Comparison of ENCODE assay signal across 14 mouse cellular contexts in the genomic region with DNA sequence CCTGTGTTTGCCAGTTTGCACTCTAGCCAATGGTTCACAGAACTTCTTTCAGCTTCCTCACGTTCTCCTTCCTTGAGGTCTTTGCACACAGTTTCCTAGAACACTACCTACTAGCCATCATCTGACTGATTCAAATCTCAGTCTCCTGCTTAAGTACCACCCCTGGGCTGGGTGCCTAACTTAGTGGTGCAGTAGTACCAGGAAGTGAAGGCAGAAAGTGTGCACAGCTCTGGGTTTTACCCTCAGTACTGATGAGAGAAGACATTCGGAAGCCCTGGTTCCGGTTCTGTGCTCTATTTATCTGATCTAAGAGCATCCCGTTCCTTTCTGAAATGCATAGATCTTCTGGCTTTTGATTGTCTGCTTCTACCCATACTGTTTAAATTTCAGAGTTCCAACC.
"Had no signal": no experiment of that assay in that cellular context is flagged by ENCODE, and none has a peak within 500 bp of the region (broad histone marks: within the 10 kb centered on the region; RNA-seq: fewer than 3 reads in every experiment).

No protein-coding gene starts in this region.

- DNase-seq: kidney, postnatal 14 days; left cerebral cortex, postnatal 4 days; lung, embryonic 14.5 days; lung, postnatal 10 days; lung, postnatal 4 days; midbrain, embryonic 14.5 days; right cerebral cortex, adult 18-20 months; right cerebral cortex, postnatal 25 days; thymus, postnatal 36 days had no signal

- H3K36me3 ChIP-seq: kidney, embryonic 15.5 days; liver, embryonic 12.5 days; midbrain, embryonic 10.5 days; neural tube, embryonic 15.5 days had no signal

- H3K9ac ChIP-seq: kidney, embryonic 15.5 days; liver, embryonic 12.5 days; lung, embryonic 14.5 days; neural tube, embryonic 15.5 days had no signal

- H3K4me1 ChIP-seq: kidney, embryonic 15.5 days; liver, embryonic 12.5 days; midbrain, embryonic 10.5 days; neural tube, embryonic 15.5 days had no signal

- H3K27me3 ChIP-seq: kidney, embryonic 15.5 days; liver, embryonic 12.5 days; neural tube, embryonic 15.5 days had no signal

- ATAC-seq: liver, embryonic 12.5 days had no signal

- H3K4me3 ChIP-seq: kidney, embryonic 15.5 days; liver, embryonic 12.5 days; midbrain, embryonic 10.5 days; myocyte; neural tube, embryonic 15.5 days had no signal

- H3K9me3 ChIP-seq: kidney, embryonic 15.5 days; liver, embryonic 12.5 days; midbrain, embryonic 10.5 days; neural tube, embryonic 15.5 days had no signal

- H3K4me2 ChIP-seq: kidney, embryonic 15.5 days; liver, embryonic 12.5 days; lung, embryonic 14.5 days; neural tube, embryonic 15.5 days had no signal

- H3K27ac ChIP-seq: kidney, embryonic 15.5 days; liver, embryonic 12.5 days; midbrain, embryonic 10.5 days; neural tube, embryonic 15.5 days had no signal
